Comparison of ENCODE assay signal across 9 mouse cellular contexts in the genomic region with DNA sequence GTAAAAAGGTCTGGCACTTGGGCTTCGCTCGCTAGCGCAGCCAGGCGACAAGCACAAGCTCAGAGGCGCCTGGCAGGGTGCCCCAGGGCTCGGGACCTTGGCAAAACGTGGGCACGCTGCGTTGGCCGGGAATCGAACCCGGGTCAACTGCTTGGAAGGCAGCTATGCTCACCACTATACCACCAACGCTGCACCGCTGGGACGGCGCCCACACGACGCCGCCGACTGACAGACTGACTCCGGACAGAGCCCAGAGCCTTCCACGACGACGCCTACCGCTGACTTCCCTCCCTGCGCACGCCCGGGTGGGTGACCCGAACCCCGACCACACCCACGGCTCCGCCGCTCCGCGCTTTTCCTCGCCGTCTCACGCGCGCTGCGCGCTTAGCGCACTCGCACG. TPM values are rescaled to one million over a fixed set of nuclear protein-coding genes. Genes with fewer than 3 reads are reported as not detected.
A peak's percentile ranks its signal among the peaks of the same experiment; 100 is the strongest.
DNase-seq lines count a peak whose midpoint lies in the region; ATAC-seq lines count a peak whose summit lies in the region.
"Not testable (repeated sequence)": the region's sequence is repeated elsewhere in the genome, so short reads cannot be mapped to it uniquely, and the experiment has no call there.
"Had no signal": no experiment of that assay in that cellular context is flagged by ENCODE, and none has a peak within 500 bp of the region (broad histone marks: within the 10 kb centered on the region; RNA-seq: fewer than 3 reads in every experiment).

No protein-coding gene starts in this region.

- H3K36me3 ChIP-seq in heart, embryonic 12.5 days; hindbrain, embryonic 14.5 days (replicated peaks; ENCODE audit: control insufficient read depth, insufficient read depth); kidney, embryonic 16.5 days (ENCODE audit: insufficient read depth, low read length); liver, embryonic 15.5 days (replicated peaks); midbrain, embryonic 11.5 days (ENCODE audit: control insufficient read depth, insufficient read depth, low read length); neural tube, embryonic 13.5 days: not testable (repeated sequence)

- not testable (repeated sequence) for H3K27ac ChIP-seq in heart, embryonic 12.5 days (ENCODE audit: poor library complexity, severe bottlenecking); hindbrain, embryonic 14.5 days; kidney, embryonic 16.5 days (ENCODE audit: low read length); liver, embryonic 15.5 days (replicated peaks); midbrain, embryonic 11.5 days (ENCODE audit: low read depth, low read length); neural tube, embryonic 13.5 days (replicated peaks)

- H3K4me1 ChIP-seq in heart, embryonic 12.5 days (replicated peaks); hindbrain, embryonic 14.5 days (replicated peaks; ENCODE audit: control insufficient read depth, insufficient read depth, low read length); kidney, embryonic 16.5 days (ENCODE audit: insufficient read depth, low read length); liver, embryonic 15.5 days (replicated peaks); midbrain, embryonic 11.5 days (ENCODE audit: control insufficient read depth, insufficient read depth, low read length); neural tube, embryonic 13.5 days (replicated peaks): not testable (repeated sequence)

- not testable (repeated sequence) for H3K4me3 ChIP-seq in heart, embryonic 12.5 days; hindbrain, embryonic 14.5 days (replicated peaks; ENCODE audit: low read length); kidney, embryonic 16.5 days (ENCODE audit: low read length); liver, embryonic 15.5 days (replicated peaks); midbrain, embryonic 11.5 days (ENCODE audit: low read depth, low read length); neural tube, embryonic 13.5 days

- H3K4me2 ChIP-seq in heart, embryonic 12.5 days; hindbrain, embryonic 14.5 days (replicated peaks); kidney, embryonic 16.5 days (replicated peaks; ENCODE audit: low read depth, low read length); liver, embryonic 15.5 days; midbrain, embryonic 11.5 days; neural tube, embryonic 13.5 days: not testable (repeated sequence)

- ATAC-seq in erythroid progenitor cell, adult 5-6 weeks (replicated peaks; ENCODE audit: low FRiP score, poor library complexity, severe bottlenecking): peak; percentile 22
- ATAC-seq in heart, embryonic 12.5 days (ENCODE audit: insufficient number of reproducible peaks, low FRiP score): peak; percentile 62
- ATAC-seq in hindbrain, embryonic 14.5 days (ENCODE audit: low FRiP score): peak; percentile 32
- ATAC-seq in kidney, embryonic 16.5 days (ENCODE audit: low FRiP score, low TSS enrichment): peak; percentile 44
- ATAC-seq in liver, embryonic 15.5 days (ENCODE audit: insufficient read depth): peak; percentile 65
- peak; percentile 41 for ATAC-seq in midbrain, embryonic 11.5 days (ENCODE audit: low FRiP score)
- ATAC-seq in neural tube, embryonic 13.5 days (ENCODE audit: low read depth): peak; percentile 25; the same call in 1 of the 2 replicates

- not testable (repeated sequence) for H3K9ac ChIP-seq in heart, embryonic 12.5 days; hindbrain, embryonic 14.5 days; kidney, embryonic 16.5 days (replicated peaks; ENCODE audit: low read length); liver, embryonic 15.5 days; midbrain, embryonic 11.5 days (ENCODE audit: low read length); neural tube, embryonic 13.5 days

- not testable (repeated sequence) for DNase-seq in hindbrain, embryonic 14.5 days (ENCODE audit: low spot score); midbrain, embryonic 11.5 days (ENCODE audit: low spot score, missing footprints)

- no CpG with 5 or more reads among the region's 45 CpGs for WGBS in heart, embryonic 12.5 days
- WGBS in hindbrain, embryonic 14.5 days: no CpG with 5 or more reads among the region's 45 CpGs
- WGBS in kidney, embryonic 16.5 days: no CpG with 5 or more reads among the region's 45 CpGs
- WGBS in liver, embryonic 15.5 days (ENCODE audit: insufficient replicate concordance): no CpG with 5 or more reads among the region's 45 CpGs
- WGBS in midbrain, embryonic 11.5 days: no CpG with 5 or more reads among the region's 45 CpGs
- no CpG with 5 or more reads among the region's 45 CpGs for WGBS in neural tube, embryonic 13.5 days

- H3K9me3 ChIP-seq in heart, embryonic 12.5 days (replicated peaks); hindbrain, embryonic 14.5 days (ENCODE audit: control insufficient read depth, low read length); kidney, embryonic 16.5 days (ENCODE audit: low read length); liver, embryonic 15.5 days (replicated peaks); midbrain, embryonic 11.5 days (ENCODE audit: control insufficient read depth, low read length); neural tube, embryonic 13.5 days: not testable (repeated sequence)

- H3K27me3 ChIP-seq in heart, embryonic 12.5 days (replicated peaks): peaks cover 34% of the 10 kb centered on the region
- peaks cover 28% of the 10 kb centered on the region for H3K27me3 ChIP-seq in hindbrain, embryonic 14.5 days (ENCODE audit: control insufficient read depth, insufficient read depth, low read length)
- H3K27me3 ChIP-seq in kidney, embryonic 16.5 days (ENCODE audit: insufficient read depth, low read length): peaks cover 25% of the 10 kb centered on the region
- H3K27me3 ChIP-seq in liver, embryonic 15.5 days: peaks cover 43% of the 10 kb centered on the region
- peaks cover 24% of the 10 kb centered on the region for H3K27me3 ChIP-seq in midbrain, embryonic 11.5 days (ENCODE audit: control insufficient read depth, insufficient read depth, low read length)
- peaks cover 35% of the 10 kb centered on the region for H3K27me3 ChIP-seq in neural tube, embryonic 13.5 days

RNA-seq across cellular contexts. Expression of a gene that starts 7.5 kb away (rescaled TPM):
- total RNA-seq in erythroid progenitor cell, adult 5-6 weeks (2015; ENCODE audit: low replicate concordance): 78.6 and 80.1 TPM in 2 replicates
- 29.8 and 53.5 TPM in 2 replicates for total RNA-seq in erythroid progenitor cell, adult 5-6 weeks (2017; ENCODE audit: low replicate concordance)
- 3.8 and 4.5 TPM in 2 replicates for polyA plus RNA-seq in heart, embryonic 12.5 days (2016; fragmentation: Nextera tagmentation; extraction: Ambion mirVana)
- polyA plus RNA-seq in hindbrain, embryonic 14.5 days (2014; fragmentation: Nextera tagmentation; extraction: Ambion mirVana): 9.6 and 11.6 TPM in 2 replicates
- 8.8 and 9.0 TPM in 2 replicates for polyA plus RNA-seq in kidney, embryonic 16.5 days (2015; fragmentation: Nextera tagmentation; extraction: Ambion mirVana)
- polyA plus RNA-seq in liver, embryonic 15.5 days (2015; fragmentation: Nextera tagmentation; extraction: Ambion mirVana): 27.2 and 28.0 TPM in 2 replicates
- polyA plus RNA-seq in midbrain, embryonic 11.5 days (2014; fragmentation: Nextera tagmentation; extraction: Ambion mirVana): 8.5 and 8.6 TPM in 2 replicates
- 9.0 and 10.9 TPM in 2 replicates for polyA plus RNA-seq in neural tube, embryonic 13.5 days (2015; fragmentation: Nextera tagmentation; extraction: Ambion mirVana)

RNA-seq across cellular contexts. Expression of a gene that starts 41.5 kb away (rescaled TPM):
- total RNA-seq in erythroid progenitor cell, adult 5-6 weeks (2015; ENCODE audit: low replicate concordance): 19.8 TPM in 1 of 2 replicates, not detected in the other
- total RNA-seq in erythroid progenitor cell, adult 5-6 weeks (2017; ENCODE audit: low replicate concordance): not detected in 2 replicates
- 2.9 and 3.5 TPM in 2 replicates for polyA plus RNA-seq in heart, embryonic 12.5 days (2016; fragmentation: Nextera tagmentation; extraction: Ambion mirVana)
- polyA plus RNA-seq in hindbrain, embryonic 14.5 days (2014; fragmentation: Nextera tagmentation; extraction: Ambion mirVana): 11.7 and 20.3 TPM in 2 replicates
- 2.9 and 3.0 TPM in 2 replicates for polyA plus RNA-seq in kidney, embryonic 16.5 days (2015; fragmentation: Nextera tagmentation; extraction: Ambion mirVana)
- polyA plus RNA-seq in liver, embryonic 15.5 days (2015; fragmentation: Nextera tagmentation; extraction: Ambion mirVana): 1.7 and 2.6 TPM in 2 replicates
- polyA plus RNA-seq in midbrain, embryonic 11.5 days (2014; fragmentation: Nextera tagmentation; extraction: Ambion mirVana): 1.7 and 2.4 TPM in 2 replicates
- 2.8 and 2.9 TPM in 2 replicates for polyA plus RNA-seq in neural tube, embryonic 13.5 days (2015; fragmentation: Nextera tagmentation; extraction: Ambion mirVana)

RNA-seq across cellular contexts. Expression of a gene that starts 53.5 kb away (rescaled TPM):
- 12.2 and 20.2 TPM in 2 replicates for total RNA-seq in erythroid progenitor cell, adult 5-6 weeks (2015; ENCODE audit: low replicate concordance)
- total RNA-seq in erythroid progenitor cell, adult 5-6 weeks (2017; ENCODE audit: low replicate concordance): 7.3 and 7.6 TPM in 2 replicates
- 0.14 and 0.24 TPM in 2 replicates for polyA plus RNA-seq in heart, embryonic 12.5 days (2016; fragmentation: Nextera tagmentation; extraction: Ambion mirVana)
- polyA plus RNA-seq in hindbrain, embryonic 14.5 days (2014; fragmentation: Nextera tagmentation; extraction: Ambion mirVana): 0.33 and 0.56 TPM in 2 replicates
- polyA plus RNA-seq in kidney, embryonic 16.5 days (2015; fragmentation: Nextera tagmentation; extraction: Ambion mirVana): 0.87 and 1.3 TPM in 2 replicates
- polyA plus RNA-seq in liver, embryonic 15.5 days (2015; fragmentation: Nextera tagmentation; extraction: Ambion mirVana): 3.9 and 4.2 TPM in 2 replicates
- 0.18 and 0.55 TPM in 2 replicates for polyA plus RNA-seq in midbrain, embryonic 11.5 days (2014; fragmentation: Nextera tagmentation; extraction: Ambion mirVana)
- not detected in 2 replicates for polyA plus RNA-seq in neural tube, embryonic 13.5 days (2015; fragmentation: Nextera tagmentation; extraction: Ambion mirVana)
- total RNA-seq: gastrocnemius, postnatal 14 days; left cerebral cortex, postnatal 4 days had no signal
